Mouse (Mus musculus): ENCODE measurements around the gene Csad.
"Not testable (repeated sequence)": the region's sequence is repeated elsewhere in the genome, so short reads cannot be mapped to it uniquely, and the experiment has no call there.

Gene Csad

GRCm38 (mm10) chr15:102239260-102239590 is 34.7 kb upstream of the Csad start:
- peaks cover 96% of the 10 kb centered on the region for H3K4me1 ChIP-seq (replicated peaks; ENCODE audit: low read depth, low read length)
- no peak for TF ChIP-seq POU5F1 (IDR thresholded peaks at IDR 0.05; ENCODE audit: borderline replicate concordance, low read length)
- TF ChIP-seq CTCF (conservative IDR thresholded peaks at IDR 0.05; ENCODE audit: low read length) = peak; percentile 71
- H3K27me3 ChIP-seq (ENCODE audit: insufficient read depth, low read length) = no peaks in the 10 kb centered on the region
- peaks cover 77% of the 10 kb centered on the region for H3K36me3 ChIP-seq (ENCODE audit: insufficient read depth, low read length)
- no peaks in the 10 kb centered on the region for H3K9me3 ChIP-seq (ENCODE audit: low read length)
- peak overlapping the region; percentile 94 for H3K4me3 ChIP-seq (replicated peaks; ENCODE audit: low read length)

GRCm38 (mm10) chr15:102238543-102239259 is 34.2 kb upstream of the Csad start:
- H3K9me3 ChIP-seq (ENCODE audit: low read length) = no peaks in the 10 kb centered on the region
- H3K4me3 ChIP-seq (replicated peaks; ENCODE audit: low read length) = peak overlapping the region; percentile 94
- peaks cover 96% of the 10 kb centered on the region for H3K4me1 ChIP-seq (replicated peaks; ENCODE audit: low read depth, low read length)
- H3K27me3 ChIP-seq (ENCODE audit: insufficient read depth, low read length) = no peaks in the 10 kb centered on the region
- TF ChIP-seq POU5F1 (IDR thresholded peaks at IDR 0.05; ENCODE audit: borderline replicate concordance, low read length) (no peak), CTCF (conservative IDR thresholded peaks at IDR 0.05; ENCODE audit: low read length) (no peak), NANOG (IDR thresholded peaks at IDR 0.05; ENCODE audit: borderline replicate concordance, low read length) (no peak)
- H3K36me3 ChIP-seq (ENCODE audit: insufficient read depth, low read length) = peaks cover 82% of the 10 kb centered on the region

- Histone ChIP-seq H3K27me3 (ENCODE audit: insufficient read depth, low read length) (no peaks in the 10 kb centered on the region), H3K4me1 (replicated peaks; ENCODE audit: low read depth, low read length) (peaks cover 97% of the 10 kb centered on the region), H3K36me3 (ENCODE audit: insufficient read depth, low read length) (peaks cover 70% of the 10 kb centered on the region), H3K4me3 (replicated peaks; ENCODE audit: low read length) (peak overlapping the region; percentile 74), H3K9me3 (ENCODE audit: low read length) (no peaks in the 10 kb centered on the region)
- TF ChIP-seq CTCF (conservative IDR thresholded peaks at IDR 0.05; ENCODE audit: low read length) (no peak), POU5F1 (IDR thresholded peaks at IDR 0.05; ENCODE audit: borderline replicate concordance, low read length) (no peak), NANOG (IDR thresholded peaks at IDR 0.05; ENCODE audit: borderline replicate concordance, low read length) (no peak)
Measured at GRCm38 (mm10) chr15:102235371-102236027, 31.0 kb upstream of the Csad start.

GRCm38 (mm10) chr15:102233896-102234295 is 29.4 kb upstream of the Csad start:
- Histone ChIP-seq H3K9me3 (ENCODE audit: low read length) (no peaks in the 10 kb centered on the region), H3K4me3 (replicated peaks; ENCODE audit: low read length) (peak overlapping the region; percentile 74), H3K36me3 (ENCODE audit: insufficient read depth, low read length) (peaks cover 56% of the 10 kb centered on the region), H3K27me3 (ENCODE audit: insufficient read depth, low read length) (no peaks in the 10 kb centered on the region), H3K4me1 (replicated peaks; ENCODE audit: low read depth, low read length) (peaks cover 97% of the 10 kb centered on the region)
- TF ChIP-seq POU5F1 (IDR thresholded peaks at IDR 0.05; ENCODE audit: borderline replicate concordance, low read length) (no peak), CTCF (conservative IDR thresholded peaks at IDR 0.05; ENCODE audit: low read length) (no peak), NANOG (IDR thresholded peaks at IDR 0.05; ENCODE audit: borderline replicate concordance, low read length) (no peak)

GRCm38 (mm10) chr15:102232764-102233163 is 28.2 kb upstream of the Csad start:
- peaks cover 44% of the 10 kb centered on the region for H3K36me3 ChIP-seq (ENCODE audit: insufficient read depth, low read length)
- no peak for TF ChIP-seq POU5F1 (IDR thresholded peaks at IDR 0.05; ENCODE audit: borderline replicate concordance, low read length)
- TF ChIP-seq NANOG (IDR thresholded peaks at IDR 0.05; ENCODE audit: borderline replicate concordance, low read length) = no peak
- TF ChIP-seq CTCF (conservative IDR thresholded peaks at IDR 0.05; ENCODE audit: low read length) = no peak
- H3K27me3 ChIP-seq (ENCODE audit: insufficient read depth, low read length) = no peaks in the 10 kb centered on the region
- peaks cover 97% of the 10 kb centered on the region for H3K4me1 ChIP-seq (replicated peaks; ENCODE audit: low read depth, low read length)
- H3K9me3 ChIP-seq (ENCODE audit: low read length) = no peaks in the 10 kb centered on the region
- H3K4me3 ChIP-seq (replicated peaks; ENCODE audit: low read length) = no peak overlapping the region

- peak within 1 kb of the TSS; percentile 67 for H3K4me3 ChIP-seq (replicated peaks; ENCODE audit: low read length)
Measured at GRCm38 (mm10) chr15:102231748-102232147, 27.2 kb upstream of the Csad start, which contains the start of gene Itgb7. Gene Itgb7, minus strand, starts transcription at chr15:102231944.

GRCm38 (mm10) chr15:102230408-102231321 is 26.1 kb upstream of the Csad start:
- Histone ChIP-seq H3K4me1 (replicated peaks; ENCODE audit: low read depth, low read length) (peaks cover 90% of the 10 kb centered on the region), H3K36me3 (ENCODE audit: insufficient read depth, low read length) (peaks cover 28% of the 10 kb centered on the region), H3K27me3 (ENCODE audit: insufficient read depth, low read length) (no peaks in the 10 kb centered on the region), H3K4me3 (replicated peaks; ENCODE audit: low read length) (peak overlapping the region; percentile 67), H3K9me3 (ENCODE audit: low read length) (no peaks in the 10 kb centered on the region)
- TF ChIP-seq CTCF (conservative IDR thresholded peaks at IDR 0.05; ENCODE audit: low read length) = no peak
- no peak for TF ChIP-seq NANOG (IDR thresholded peaks at IDR 0.05; ENCODE audit: borderline replicate concordance, low read length)
- no peak for TF ChIP-seq POU5F1 (IDR thresholded peaks at IDR 0.05; ENCODE audit: borderline replicate concordance, low read length)

More at GRCm38 (mm10) chr15:102231748-102232147, 27.2 kb upstream of the Csad start, which contains the start of gene Itgb7:
- H3K27me3 ChIP-seq (ENCODE audit: insufficient read depth, low read length) = no peaks in the 10 kb centered on the region
- H3K4me1 ChIP-seq (replicated peaks; ENCODE audit: low read depth, low read length) = peaks cover 97% of the 10 kb centered on the region
- TF ChIP-seq CTCF (conservative IDR thresholded peaks at IDR 0.05; ENCODE audit: low read length) = no peak
- H3K9me3 ChIP-seq (ENCODE audit: low read length) = no peaks in the 10 kb centered on the region
- H3K36me3 ChIP-seq (ENCODE audit: insufficient read depth, low read length) = peaks cover 39% of the 10 kb centered on the region

GRCm38 (mm10) chr15:102225619-102226018 is 21.1 kb upstream of the Csad start:
- H3K27me3 ChIP-seq (ENCODE audit: insufficient read depth, low read length) = peaks cover 14% of the 10 kb centered on the region
- H3K9me3 ChIP-seq (ENCODE audit: low read length) = not testable (repeated sequence)
- peaks cover 23% of the 10 kb centered on the region for H3K36me3 ChIP-seq (ENCODE audit: insufficient read depth, low read length)

More at GRCm38 (mm10) chr15:102225619-102226018, 21.1 kb upstream of the Csad start:
- H3K4me1 ChIP-seq (replicated peaks; ENCODE audit: low read depth, low read length) = peaks cover 74% of the 10 kb centered on the region
- H3K4me3 ChIP-seq (replicated peaks; ENCODE audit: low read length) = not testable (repeated sequence)

Data from E14TG2a.4 (cell line).